Mouse (Mus musculus) heart, postnatal 0 days (tissue): ENCODE measurements around the gene Mcoln3. TPM values are rescaled to one million over a fixed set of nuclear protein-coding genes. Genes with fewer than 3 reads are reported as not detected.

Experiments used
- ATAC-seq: fragments of 200-750 bp; cut with Nextera tagmentation; 2 replicates; pipeline ENCODE4 v1.8.0; 2017; ENCODE audit warnings: low read depth, moderate number of reproducible peaks, moderate library complexity; ENCODE audit not compliant: insufficient read depth
- DNase-seq: peaks from one replicate; pipeline ENCODE4 v3.0.0-alpha.2; 2016; ENCODE audit warnings: low spot score
- H3K27ac ChIP-seq: fragments of 300-500 bp; sonication (generic); 2 replicates; pipeline ENCODE4 v1.5.1; 2014; ENCODE audit warnings: low read depth, mild to moderate bottlenecking
- H3K27me3 ChIP-seq: fragments of 300-500 bp; sonication (generic); 2 replicates; pipeline ENCODE4 v1.6.1; 2014; ENCODE audit warnings: low read length, mixed read lengths; ENCODE audit not compliant: control insufficient read depth, insufficient read depth
- H3K36me3 ChIP-seq: fragments of 300-500 bp; sonication (generic); replicated peaks from 2 replicates; pipeline ENCODE4 v1.6.1; 2014; ENCODE audit warnings: low read length, mixed read lengths; ENCODE audit not compliant: control insufficient read depth, insufficient read depth
- H3K4me1 ChIP-seq: fragments of 300-500 bp; sonication (generic); 2 replicates; pipeline ENCODE4 v1.6.1; 2014; ENCODE audit warnings: antibody characterized with exemption; ENCODE audit not compliant: control insufficient read depth, insufficient read depth
- H3K4me2 ChIP-seq: fragments of 300-500 bp; sonication (generic); 2 replicates; pipeline ENCODE4 v1.6.1; 2014; ENCODE audit warnings: low read depth, mild to moderate bottlenecking, low read length, moderate library complexity
- H3K4me3 ChIP-seq: fragments of 300-500 bp; sonication (generic); 2 replicates; pipeline ENCODE4 v1.5.1; 2014; ENCODE audit warnings: low read depth, low read length
- H3K9ac ChIP-seq: fragments of 300-500 bp; sonication (generic); replicated peaks from 2 replicates; pipeline ENCODE4 v1.6.1; 2014; ENCODE audit warnings: low read depth, low read length, mixed read lengths
- H3K9me3 ChIP-seq: fragments of 300-500 bp; sonication (generic); replicated peaks from 2 replicates; pipeline ENCODE4 v1.6.1; 2016; ENCODE audit warnings: low read length; ENCODE audit not compliant: control insufficient read depth
- CTCF ChIP-seq: IDR thresholded peaks from 2 replicates; pipeline ENCODE4 v1.5.1; 2016; ENCODE audit warnings: antibody characterized with exemption, control low read depth, low read depth
- EP300 ChIP-seq: IDR thresholded peaks from 2 replicates; pipeline ENCODE4 v1.6.1; 2016; ENCODE audit warnings: antibody characterized with exemption, low read depth
- WGBS: fragments of 180-500 bp; shearing (Covaris S2); extraction: QIAGEN DNeasy Blood & Tissue Kit; methylation state at CpG from one replicate; pipeline ENCODE4 v1.1.7; 2014; 5-methylcytosine and 5-hydroxymethylcytosine counted together
- polyA plus RNA-seq: library from polyadenylated mRNA; unstranded; fragments of >200 nt; fragmentation: Nextera tagmentation; extraction: Ambion mirVana; gene quantifications from 2 replicates; pipeline ENCODE4 v1.2.1, GENCODE M21; 2015
- total RNA-seq: library from RNA; depleted of rRNA; stranded (reverse); fragments of >200 nt; gene quantifications from 2 replicates; pipeline ENCODE4 v1.2.3, GENCODE M21; 2014; ENCODE audit warnings: low replicate concordance

The Mcoln3 gene
- total and polyA plus RNA-seq, 2 experiments from 2014 or later = 0.20 TPM; not detected in 1

DNA sequence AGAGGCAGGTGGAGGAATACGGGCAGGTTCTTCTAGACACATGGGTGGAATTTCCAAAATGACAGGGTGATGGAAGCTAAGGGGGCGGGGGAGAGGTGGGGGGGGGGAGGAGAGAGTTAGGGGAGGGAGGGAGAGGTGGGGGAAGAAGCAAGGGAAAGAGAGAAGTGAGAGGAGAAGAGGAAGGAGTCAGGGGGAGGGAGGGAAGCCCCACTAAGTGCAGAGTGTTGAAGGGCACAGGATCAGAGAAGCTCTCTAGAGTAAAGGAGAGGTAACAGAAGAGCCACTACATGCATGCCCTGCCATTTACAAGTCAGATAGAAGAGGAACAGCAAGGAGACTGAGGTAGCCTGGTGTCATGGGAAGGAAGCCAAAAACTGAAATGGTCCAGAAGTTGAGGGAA lies 39.6 kb downstream of the Mcoln3 start:
- Histone ChIP-seq H3K4me1 (no peaks in the 10 kb centered on the region), H3K27ac (no peak overlapping the region), H3K9ac (no peak overlapping the region), H3K9me3 (no peaks in the 10 kb centered on the region), H3K4me3 (no peak overlapping the region), H3K36me3 (no peaks in the 10 kb centered on the region), H3K4me2 (no peak overlapping the region), H3K27me3 (no peaks in the 10 kb centered on the region)
- ATAC-seq = no peak
- DNase-seq = no peak
- no peak for TF ChIP-seq EP300
- no peak for TF ChIP-seq CTCF
- WGBS = 71% methylated on average over 2 of the region's 2 CpGs

DNA sequence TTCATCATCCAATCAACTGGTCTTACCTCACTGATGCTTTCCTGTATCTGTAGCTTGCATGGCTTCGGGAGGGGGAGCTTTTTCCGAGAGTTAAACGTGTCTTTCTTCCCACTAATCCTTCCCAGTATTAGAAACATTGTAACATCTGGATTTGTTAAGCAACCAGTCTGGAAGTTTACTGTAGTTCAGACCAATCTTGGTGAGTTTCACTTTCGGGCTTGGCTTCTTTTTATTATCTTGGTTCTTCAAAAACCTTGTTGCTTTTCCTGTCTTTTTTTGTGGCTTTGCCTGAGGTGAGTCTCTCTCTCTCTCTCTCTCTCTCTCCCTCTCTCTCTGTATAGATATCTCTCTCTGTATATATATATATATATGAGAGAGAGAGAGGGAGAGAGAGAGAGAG lies 40.8 kb downstream of the Mcoln3 start:
- H3K4me3 ChIP-seq = no peak overlapping the region
- H3K27me3 ChIP-seq = no peaks in the 10 kb centered on the region
- H3K27ac ChIP-seq = no peak overlapping the region
- DNase-seq (no peak), ATAC-seq (no peak)
- 76% methylated on average over 4 of the region's 4 CpGs for WGBS
- H3K4me1 ChIP-seq = no peaks in the 10 kb centered on the region
- H3K9me3 ChIP-seq = no peaks in the 10 kb centered on the region
- H3K9ac ChIP-seq = no peak overlapping the region
- TF ChIP-seq EP300 = no peak
- no peak for TF ChIP-seq CTCF
- no peak overlapping the region for H3K4me2 ChIP-seq
- H3K36me3 ChIP-seq = no peaks in the 10 kb centered on the region

DNA sequence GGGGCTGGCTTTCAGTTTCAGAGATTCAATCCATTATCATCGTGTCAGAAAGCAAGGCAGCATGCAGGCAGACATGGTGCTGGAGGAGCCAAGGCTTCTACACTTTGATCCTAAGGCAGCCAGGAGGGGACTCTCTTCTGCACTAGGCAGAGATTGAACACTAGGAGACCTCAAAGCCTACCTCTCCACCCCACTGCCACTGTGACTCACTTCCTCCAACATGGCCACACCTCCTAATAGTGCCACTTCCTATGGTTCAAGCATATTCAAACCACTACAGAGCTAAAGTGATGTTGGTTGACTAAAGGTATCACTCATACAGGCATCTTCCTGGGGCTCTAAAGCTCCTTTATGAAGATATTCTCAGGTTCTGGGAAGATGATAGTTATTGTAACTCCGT lies 42.1 kb downstream of the Mcoln3 start:
- DNase-seq (no peak), ATAC-seq (no peak)
- Histone ChIP-seq H3K9ac (no peak overlapping the region), H3K4me1 (no peaks in the 10 kb centered on the region), H3K9me3 (no peaks in the 10 kb centered on the region), H3K36me3 (no peaks in the 10 kb centered on the region), H3K27ac (no peak overlapping the region), H3K4me3 (no peak overlapping the region), H3K4me2 (no peak overlapping the region), H3K27me3 (no peaks in the 10 kb centered on the region)
- WGBS = 81% methylated on average over 2 of the region's 2 CpGs
- TF ChIP-seq CTCF = no peak
- TF ChIP-seq EP300 = no peak

DNA sequence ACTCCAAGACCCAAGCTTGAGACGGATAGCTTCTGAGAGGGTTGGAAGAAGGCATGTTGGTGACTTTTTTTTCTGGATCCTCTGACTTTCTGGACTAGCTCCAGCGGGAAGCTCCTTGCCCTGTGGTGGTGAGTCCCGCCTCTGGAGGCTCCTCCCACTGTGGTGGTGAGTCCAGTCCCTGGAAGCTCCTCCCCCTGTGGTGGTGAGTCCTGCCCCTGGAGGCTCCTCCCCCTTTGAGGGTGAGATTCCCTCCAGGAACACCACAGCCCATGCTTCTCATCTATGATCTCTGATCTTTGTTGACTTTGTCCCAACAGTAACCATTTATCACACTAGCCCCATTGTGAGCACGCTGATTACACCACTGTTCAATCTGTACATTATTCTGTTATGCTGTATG lies 44.9 kb downstream of the Mcoln3 start:
- no peak for ATAC-seq
- Histone ChIP-seq H3K9ac (no peak overlapping the region), H3K4me1 (no peaks in the 10 kb centered on the region), H3K36me3 (no peaks in the 10 kb centered on the region), H3K4me2 (no peak overlapping the region), H3K27ac (no peak overlapping the region), H3K4me3 (no peak overlapping the region), H3K9me3 (no peaks in the 10 kb centered on the region), H3K27me3 (no peaks in the 10 kb centered on the region)
- TF ChIP-seq CTCF (no peak), EP300 (no peak)
- 75% methylated on average over 4 of the region's 4 CpGs for WGBS
- no peak for DNase-seq

DNA sequence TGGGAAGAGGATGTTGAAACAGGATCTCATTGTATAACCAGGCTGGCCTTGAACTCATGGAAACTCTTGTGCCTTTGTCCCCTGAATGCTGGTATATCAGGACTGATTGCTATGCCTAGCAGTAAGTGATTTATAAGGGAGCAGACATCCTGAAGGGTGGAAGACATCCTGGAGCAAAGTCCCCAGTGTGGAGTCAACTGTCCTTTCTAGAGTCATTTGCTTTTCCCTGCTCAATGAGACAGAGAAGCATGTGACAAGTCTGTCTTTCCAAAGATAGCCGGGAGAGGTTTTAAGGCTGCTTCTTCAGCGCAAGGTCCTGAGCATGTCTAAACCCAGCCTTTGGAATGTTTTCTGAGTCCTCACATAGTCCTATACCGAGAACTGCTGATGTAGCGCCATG lies 52.1 kb downstream of the Mcoln3 start:
- no peak for DNase-seq
- no peaks in the 10 kb centered on the region for H3K27me3 ChIP-seq
- no peaks in the 10 kb centered on the region for H3K4me1 ChIP-seq
- ATAC-seq = no peak
- H3K4me3 ChIP-seq = no peak overlapping the region
- 81% methylated on average over 4 of the region's 4 CpGs for WGBS
- no peaks in the 10 kb centered on the region for H3K36me3 ChIP-seq
- H3K4me2 ChIP-seq = no peak overlapping the region
- no peak overlapping the region for H3K27ac ChIP-seq
- H3K9me3 ChIP-seq = peaks cover 5% of the 10 kb centered on the region; the same call in 1 of the 2 replicates
- TF ChIP-seq CTCF (no peak), EP300 (no peak)
- H3K9ac ChIP-seq = no peak overlapping the region

DNA sequence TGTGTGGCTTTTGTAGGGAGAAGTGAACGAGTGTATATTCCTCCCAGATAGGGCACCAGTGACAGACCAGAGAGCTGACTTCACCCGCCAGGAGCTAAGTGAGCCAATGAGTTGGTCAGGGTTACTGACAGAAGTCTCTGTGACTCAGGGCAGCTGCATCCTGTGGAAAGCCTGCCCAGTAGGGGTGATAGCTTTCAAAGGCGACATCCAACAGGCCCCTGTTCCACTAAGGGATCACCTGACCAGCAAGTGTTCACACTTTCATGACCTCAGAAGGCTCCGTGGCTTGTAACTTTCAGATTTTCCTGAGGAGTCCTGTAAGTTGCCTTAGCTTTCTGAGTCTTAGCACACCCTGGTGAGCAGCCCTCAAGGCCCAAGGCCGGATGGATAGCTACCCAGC lies 55.8 kb downstream of the Mcoln3 start:
- Histone ChIP-seq H3K4me1 (no peaks in the 10 kb centered on the region), H3K27ac (no peak overlapping the region), H3K36me3 (no peaks in the 10 kb centered on the region), H3K4me2 (no peak overlapping the region), H3K9ac (no peak overlapping the region), H3K4me3 (no peak overlapping the region), H3K27me3 (no peaks in the 10 kb centered on the region), H3K9me3 (peaks cover 5% of the 10 kb centered on the region; the same call in 1 of the 2 replicates)
- TF ChIP-seq EP300 (no peak), CTCF (no peak)
- WGBS = 60% methylated on average over 5 of the region's 5 CpGs
- ATAC-seq (no peak), DNase-seq (no peak)
